Mouse (Mus musculus) intestine, embryonic 16.5 days (tissue): ENCODE data around the gene Olfr1378. TPM values are rescaled to one million over a fixed set of nuclear protein-coding genes. Genes with fewer than 3 reads are reported as not detected.

ENCODE experiments used
- polyA plus RNA-seq: library from polyadenylated mRNA; unstranded; fragments of >200 nt; fragmentation: Nextera tagmentation; extraction: Ambion mirVana; gene quantifications from 2 replicates; pipeline ENCODE4 v1.2.1, GENCODE M21; 2015

The Olfr1378 gene
- polyA plus RNA-seq, 1 experiment from 2014 or later = not detected

Other genes with a start within 250 kb of the Olfr1378 start
- 11.1 and 11.6 TPM in 2 replicates for gene Zfp354c, start 138.8 kb upstream of the Olfr1378 start, polyA plus RNA-seq
- 0.43 and 0.45 TPM in 2 replicates for gene Zfp879, start 125.0 kb upstream of the Olfr1378 start, polyA plus RNA-seq
- gene Grm6, start 115.8 kb upstream of the Olfr1378 start, polyA plus RNA-seq = not detected in 2 replicates
- 3.0 and 4.9 TPM in 2 replicates for gene Zfp454, start 78.9 kb upstream of the Olfr1378 start, polyA plus RNA-seq
- 8.1 and 9.1 TPM in 2 replicates for gene Zfp2, start 50.4 kb upstream of the Olfr1378 start, polyA plus RNA-seq
- gene Zfp354b, start 34.9 kb upstream of the Olfr1378 start, polyA plus RNA-seq = 0.68 and 1.0 TPM in 2 replicates
- gene 4933414I15Rik, start 22.8 kb upstream of the Olfr1378 start, polyA plus RNA-seq = not detected in 2 replicates
- not detected in 2 replicates for gene Prop1, start 12.8 kb upstream of the Olfr1378 start, polyA plus RNA-seq
- not detected in 2 replicates for gene Olfr1377, start 15.4 kb downstream of the Olfr1378 start, polyA plus RNA-seq
- not detected in 2 replicates for gene Olfr51, start 37.1 kb downstream of the Olfr1378 start, polyA plus RNA-seq
- gene Olfr54, start 47.7 kb downstream of the Olfr1378 start, polyA plus RNA-seq = not detected in 2 replicates
- gene Olfr1375, start 81.6 kb downstream of the Olfr1378 start, polyA plus RNA-seq = not detected in 2 replicates
- 5.4 and 6.2 TPM in 2 replicates for gene Zfp354a, start 92.7 kb downstream of the Olfr1378 start, polyA plus RNA-seq